Mouse (Mus musculus) lung, embryonic 14.5 days (tissue): ENCODE measurements around the gene Edil3. TPM values are rescaled to one million over a fixed set of nuclear protein-coding genes. Genes with fewer than 3 reads are reported as not detected.

Experiments
- ATAC-seq: fragments of 200-750 bp; cut with Nextera tagmentation; 2 replicates; pipeline ENCODE4 v1.8.0; 2017; ENCODE audit warnings: mild to moderate bottlenecking, moderate TSS enrichment, moderate library complexity; ENCODE audit not compliant: insufficient read depth
- DNase-seq: peaks from one replicate; pipeline ENCODE4 v3.0.0-alpha.2; 2015
- H3K27ac ChIP-seq: fragments of 300-500 bp; sonication (generic); 2 replicates; pipeline ENCODE4 v1.5.1; 2014; ENCODE audit warnings: low read depth, mild to moderate bottlenecking, moderate library complexity
- H3K27me3 ChIP-seq: fragments of 300-500 bp; sonication (generic); 2 replicates; pipeline ENCODE4 v1.6.1; 2014; ENCODE audit warnings: low read length, control low read depth; ENCODE audit not compliant: insufficient read depth
- H3K36me3 ChIP-seq: fragments of 300-500 bp; sonication (generic); 2 replicates; pipeline ENCODE4 v1.6.1; 2014; ENCODE audit warnings: control low read depth; ENCODE audit not compliant: insufficient read depth
- H3K4me1 ChIP-seq: fragments of 300-500 bp; sonication (generic); 2 replicates; pipeline ENCODE4 v1.6.1; 2014; ENCODE audit warnings: antibody characterized with exemption, control low read depth; ENCODE audit not compliant: insufficient read depth
- H3K4me2 ChIP-seq: fragments of 300-500 bp; sonication (generic); 2 replicates; pipeline ENCODE4 v1.6.1; 2014; ENCODE audit warnings: mild to moderate bottlenecking
- H3K4me3 ChIP-seq: fragments of 300-500 bp; sonication (generic); 2 replicates; pipeline ENCODE4 v1.5.1; 2014; ENCODE audit warnings: low read depth, low read length
- H3K9ac ChIP-seq: fragments of 300-500 bp; sonication (generic); 2 replicates; pipeline ENCODE4 v1.6.1; 2014
- H3K9me3 ChIP-seq: fragments of 300-500 bp; sonication (generic); 2 replicates; pipeline ENCODE4 v1.6.1; 2016; ENCODE audit warnings: low read depth, low read length, control low read depth
- CTCF ChIP-seq: IDR thresholded peaks from 2 replicates; pipeline ENCODE4 v1.5.1; 2016; ENCODE audit warnings: antibody characterized with exemption, low read depth
- WGBS: fragments of 180-500 bp; shearing (Covaris S2); extraction: QIAGEN DNeasy Blood & Tissue Kit; methylation state at CpG from one replicate; pipeline ENCODE4 v1.1.7; 2014; 5-methylcytosine and 5-hydroxymethylcytosine counted together
- polyA plus RNA-seq: library from polyadenylated mRNA; unstranded; fragments of >200 nt; fragmentation: Nextera tagmentation; extraction: Ambion mirVana; gene quantifications from 2 replicates; pipeline ENCODE4 v1.2.1, GENCODE M21; 2014

Gene Edil3
- polyA plus RNA-seq, 1 experiment from 2014 or later = 8.9 TPM

GRCm38 (mm10) chr13:89371656-89372240 is 550.5 kb downstream of the Edil3 start:
- no peaks in the 10 kb centered on the region for H3K27me3 ChIP-seq

More at GRCm38 (mm10) chr13:89371656-89372240, 550.5 kb downstream of the Edil3 start:
- Histone ChIP-seq H3K9me3 (no peaks in the 10 kb centered on the region), H3K36me3 (no peaks in the 10 kb centered on the region), H3K4me3 (no peak overlapping the region), H3K9ac (no peak overlapping the region), H3K4me1 (no peaks in the 10 kb centered on the region), H3K4me2 (no peak overlapping the region), H3K27ac (no peak overlapping the region)
- 78% methylated on average over 5 of the region's 5 CpGs for WGBS
- TF ChIP-seq CTCF = no peak
- DNase-seq = no peak
- no peak for ATAC-seq
